Mouse (Mus musculus) urinary bladder, postnatal 25 days (tissue): ENCODE measurements around the gene Ociad1.
"Not testable (repeated sequence)": the region's sequence is repeated elsewhere in the genome, so short reads cannot be mapped to it uniquely, and the experiment has no call there.

Source experiments
- DNase-seq: peaks from one replicate; pipeline ENCODE4 v3.0.0; 2022; ENCODE audit warnings: low spot score

Ociad1 gene

GRCm38 (mm10) chr5:73285470-73285978, 7.1 kb upstream of the Ociad1 start:
- DNase-seq, result no peak

DNA sequence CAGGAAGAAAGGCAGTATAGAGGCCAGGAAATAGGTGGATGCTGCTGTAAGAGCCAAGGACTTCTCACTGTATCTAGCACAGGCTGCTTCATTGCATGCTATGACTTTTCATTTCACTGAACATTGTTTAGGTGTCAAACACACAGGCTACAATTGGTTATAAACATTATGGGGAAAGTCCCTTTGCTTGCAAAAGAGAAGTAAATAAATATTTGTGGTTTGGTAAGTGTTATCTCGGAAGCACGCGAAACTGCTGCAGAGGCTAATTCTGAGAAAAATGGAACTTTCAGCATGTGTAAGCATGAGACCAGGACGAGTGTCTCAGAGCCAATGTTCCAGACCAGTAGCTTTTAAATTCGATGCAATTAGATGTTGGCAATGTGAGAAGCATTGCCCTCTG, 6.0 kb upstream of the Ociad1 start:
- no peak for DNase-seq

DNA sequence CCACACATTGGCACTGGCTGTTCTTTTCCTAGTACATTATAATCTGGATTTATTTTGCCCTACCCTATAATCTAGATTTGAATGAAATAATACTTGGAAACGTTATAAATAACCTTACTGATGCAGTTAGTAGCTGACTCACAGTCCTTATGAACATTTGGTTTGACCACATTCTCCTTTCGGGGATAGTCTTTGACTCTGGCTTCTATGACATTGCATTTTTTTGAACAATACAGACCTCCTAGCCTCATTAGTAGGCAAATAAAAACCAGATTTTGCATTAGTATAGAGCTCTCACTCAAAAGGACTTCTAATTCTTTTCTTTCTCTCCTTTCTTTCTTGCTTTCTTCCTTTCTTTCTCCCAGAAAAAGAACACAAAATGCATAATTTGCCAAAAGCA, 2.7 kb upstream of the Ociad1 start:
- no peak for DNase-seq

- DNase-seq, result no peak
Observed at GRCm38 (mm10) chr5:73293458-73293827, 859 bp downstream of the Ociad1 start.

GRCm38 (mm10) chr5:73295016-73295415, 2.4 kb downstream of the Ociad1 start:
- no peak for DNase-seq

- no peak for DNase-seq
Observed at GRCm38 (mm10) chr5:73295916-73296315, 3.3 kb downstream of the Ociad1 start.

DNA sequence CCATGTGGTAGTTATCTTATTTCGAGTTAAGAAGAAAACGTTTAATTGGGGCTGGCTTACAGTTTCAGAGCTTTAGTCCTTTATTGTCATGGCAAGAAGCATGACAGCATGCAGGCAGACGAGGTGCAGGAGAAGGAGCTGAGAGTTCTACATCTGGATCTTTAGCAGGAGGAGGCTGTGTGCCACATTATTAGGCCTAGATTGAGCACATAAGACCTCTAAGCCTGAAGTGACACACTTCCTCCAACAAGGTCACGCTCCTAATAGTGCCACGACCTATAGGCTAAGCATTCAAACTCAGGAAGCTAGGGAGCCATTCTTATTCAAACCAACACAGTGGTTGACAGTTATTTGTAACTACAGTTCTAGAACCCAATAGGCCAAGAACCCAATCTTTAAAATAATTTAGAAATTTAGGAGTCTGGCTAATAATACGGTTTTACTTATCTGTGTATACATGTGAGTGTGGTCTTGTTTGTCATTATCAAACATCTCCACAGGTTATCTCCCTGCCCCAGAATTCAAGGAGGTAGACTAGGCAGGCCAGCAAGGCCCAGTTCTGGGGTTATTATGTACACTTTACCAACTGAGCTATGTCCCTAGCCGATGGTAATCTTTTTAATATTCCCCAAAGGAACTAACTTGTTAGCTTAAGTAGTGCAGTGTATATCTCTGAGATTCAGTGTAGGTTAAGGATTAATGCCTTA, 9.2 kb downstream of the Ociad1 start:
- no peak for DNase-seq

DNA sequence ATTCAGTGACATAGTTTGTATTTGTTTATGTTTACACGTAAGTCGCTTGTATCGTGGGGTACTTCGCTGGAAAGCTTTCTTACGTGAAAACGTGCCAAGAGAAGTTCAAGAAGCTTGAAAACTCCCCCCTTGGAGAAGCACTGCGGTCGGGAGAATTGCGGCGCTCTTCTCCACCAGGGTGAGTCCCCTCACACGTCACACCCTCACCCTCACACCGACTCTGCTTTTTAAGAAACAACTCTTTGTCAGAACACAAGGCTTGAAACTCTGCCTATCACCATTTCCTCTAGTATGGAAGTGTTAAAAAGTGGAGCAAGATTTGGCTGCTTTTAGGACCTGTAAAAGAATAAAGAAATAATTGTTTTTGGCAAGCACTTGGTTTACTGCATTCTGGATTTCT, 11.9 kb downstream of the Ociad1 start:
- DNase-seq, result no peak

DNA sequence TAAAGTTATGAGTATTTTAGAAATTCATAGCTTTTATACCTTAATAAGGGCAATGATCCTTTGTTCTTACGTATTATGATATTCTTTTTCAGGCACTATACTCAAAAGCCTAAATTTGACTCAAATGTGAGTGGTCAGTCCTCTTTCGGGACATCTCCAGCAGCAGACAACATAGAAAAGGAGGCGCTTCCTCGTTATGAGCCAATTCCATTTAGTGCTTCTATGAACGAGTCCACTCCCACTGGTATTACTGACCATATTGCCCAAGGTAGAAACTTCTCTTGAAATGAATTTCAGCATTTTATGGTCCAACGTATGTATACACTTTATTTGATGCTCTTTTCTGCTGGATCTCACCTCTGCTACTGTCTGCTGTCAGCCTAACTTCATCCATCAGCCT, 13.9 kb downstream of the Ociad1 start:
- DNase-seq, result no peak

DNA sequence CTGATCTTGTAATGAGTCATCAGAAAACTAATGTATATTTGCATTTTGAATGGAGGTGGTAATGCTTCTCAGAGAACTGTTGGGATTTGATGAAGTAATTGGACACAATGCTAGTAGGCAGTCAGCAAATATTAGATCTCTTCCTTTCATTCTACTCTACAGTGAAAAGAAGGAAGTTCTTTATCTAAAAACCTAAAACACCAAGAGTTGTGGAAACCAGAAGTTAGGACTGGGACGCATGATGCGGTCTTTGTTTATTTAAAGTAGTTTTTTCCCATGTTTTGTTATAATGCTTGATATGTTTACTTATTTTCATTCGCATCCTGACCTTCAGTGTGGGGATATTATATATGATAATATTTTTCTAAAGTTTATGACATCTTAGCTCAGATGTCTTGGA, 14.7 kb downstream of the Ociad1 start:
- no peak for DNase-seq

GRCm38 (mm10) chr5:73309496-73309895, 16.9 kb downstream of the Ociad1 start:
- DNase-seq, result no peak

DNA sequence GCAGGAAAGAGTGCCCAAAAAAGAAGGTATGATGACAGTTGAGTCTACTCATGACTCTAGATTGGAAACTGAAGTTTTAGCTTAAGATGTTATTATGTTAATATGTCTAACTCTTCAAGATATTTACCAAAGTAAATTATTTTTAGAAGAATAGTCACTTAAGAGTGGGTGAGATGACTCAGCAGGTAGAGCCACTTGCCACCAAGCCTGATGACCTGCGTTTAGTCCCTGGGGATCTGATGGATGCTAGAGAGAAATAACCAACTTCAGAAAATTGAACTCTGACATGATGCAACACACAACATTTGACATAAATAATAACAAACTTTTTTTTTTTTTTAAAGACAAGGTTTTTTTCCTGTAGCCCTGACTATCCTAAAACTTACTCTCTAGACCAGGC, 17.8 kb downstream of the Ociad1 start:
- no peak for DNase-seq

GRCm38 (mm10) chr5:73311458-73311857, 18.9 kb downstream of the Ociad1 start:
- DNase-seq, result no peak

- no peak for DNase-seq
Observed at GRCm38 (mm10) chr5:73313591-73313990, 21.0 kb downstream of the Ociad1 start.

DNA sequence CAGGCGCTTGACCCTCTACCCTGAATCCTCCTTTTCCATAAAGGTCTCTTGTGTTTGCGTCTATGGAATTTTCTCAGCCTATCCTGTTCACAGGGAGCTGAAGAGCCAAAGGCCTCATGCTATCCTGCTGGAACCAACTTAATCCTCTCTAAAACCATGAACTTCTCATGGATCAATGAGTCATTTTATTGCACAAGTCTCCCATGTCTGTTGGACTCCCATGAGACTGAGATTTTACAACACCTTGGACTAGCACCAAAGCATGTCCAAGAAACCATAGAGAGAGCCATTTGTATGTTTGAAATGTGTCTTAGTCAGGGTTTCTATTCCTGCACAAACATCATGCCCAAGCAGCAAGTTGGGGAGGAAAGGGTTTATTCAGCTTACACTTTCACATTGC, 22.1 kb downstream of the Ociad1 start:
- DNase-seq, result no peak

DNA sequence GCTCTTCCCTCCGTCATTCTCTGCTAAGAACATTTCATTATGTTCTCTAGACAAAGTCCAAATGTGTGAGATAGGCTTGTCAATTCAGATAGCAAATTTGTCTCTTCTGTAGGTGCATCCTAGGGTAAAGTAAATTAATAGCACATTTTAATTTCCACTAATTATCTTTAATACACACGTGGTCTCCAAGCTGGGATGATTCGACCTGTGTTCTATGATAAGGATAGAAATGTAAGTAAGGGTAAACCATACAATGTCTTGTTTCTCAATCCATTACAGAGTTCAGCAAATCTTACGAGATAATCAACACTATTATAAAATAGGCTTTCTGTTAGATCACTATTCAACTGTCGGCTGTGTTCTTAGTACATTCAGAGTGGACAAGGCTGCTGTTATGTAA, 26.7 kb downstream of the Ociad1 start:
- no peak for DNase-seq

DNA sequence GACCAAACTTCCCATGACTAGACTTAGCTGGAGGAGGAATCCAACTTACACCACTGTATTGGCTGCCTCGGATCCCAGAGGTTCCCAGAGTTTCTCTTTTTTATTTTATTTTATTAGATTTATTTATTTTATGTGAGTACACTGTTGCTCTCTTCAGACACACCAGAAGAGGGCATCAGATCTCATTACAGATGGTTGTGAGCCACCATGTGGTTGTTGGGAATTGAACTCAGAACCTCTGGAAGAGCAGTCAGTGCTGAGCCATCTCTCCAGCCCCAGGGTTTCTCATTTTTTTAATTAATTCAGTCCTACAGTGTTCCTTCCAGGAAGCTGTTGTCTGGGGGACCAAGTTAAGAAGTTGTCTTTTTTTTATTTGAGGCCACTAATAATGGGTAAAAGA, 30.1 kb downstream of the Ociad1 start:
- not testable (repeated sequence) for DNase-seq

GRCm38 (mm10) chr5:73323602-73324001, 31.0 kb downstream of the Ociad1 start:
- DNase-seq, result no peak

GRCm38 (mm10) chr5:73324526-73325170, 32.1 kb downstream of the Ociad1 start:
- no peak for DNase-seq

- no peak for DNase-seq
Observed at GRCm38 (mm10) chr5:73331002-73331401, 38.4 kb downstream of the Ociad1 start.

DNA sequence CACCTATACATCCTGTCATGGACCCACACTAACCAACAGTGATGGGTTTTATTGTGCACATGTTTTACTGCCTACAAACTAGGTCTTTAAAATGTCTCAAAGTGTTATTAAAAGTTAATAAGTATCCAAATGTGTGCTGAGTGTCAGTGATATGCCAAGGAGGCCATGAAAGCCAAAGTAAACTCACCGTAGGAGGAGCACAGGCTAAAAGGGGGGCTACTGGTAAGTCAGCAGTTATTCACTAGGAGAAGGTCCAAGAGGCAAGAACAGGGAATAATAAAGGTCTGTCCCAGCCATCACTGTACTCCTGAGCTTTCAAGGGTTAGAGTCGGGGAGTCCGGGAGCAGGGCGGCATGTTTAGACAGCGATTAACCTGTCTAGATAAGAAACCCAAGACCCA, 43.9 kb downstream of the Ociad1 start:
- no peak for DNase-seq

- DNase-seq, result peak; percentile 41
Observed at GRCm38 (mm10) chr5:73337961-73338831, 45.6 kb downstream of the Ociad1 start.

GRCm38 (mm10) chr5:73338832-73339163, 46.2 kb downstream of the Ociad1 start:
- no peak for DNase-seq
